Mouse (Mus musculus): ENCODE measurements at regions not wholly inside any gene's neighbourhood (a gene's known extent, or its start where the extent isn't known, plus 50 kb on each side); places are given as distances from the start of the nearest gene placed in this dataset.

- TF ChIP-seq CTCF (IDR thresholded peaks at IDR 0.05; ENCODE audit: extremely low read depth, insufficient read depth, insufficient read length, insufficient replicate concordance) (no peak), POLR2A (IDR thresholded peaks at IDR 0.05; ENCODE audit: low read depth, low read length) (no peak)
Observed at GRCm38 (mm10) chr1:90395331-90396016, 191.7 kb downstream of the Ackr3 start.
